Mouse (Mus musculus): ENCODE data around the gene Ifna15. TPM values are rescaled to one million over a fixed set of nuclear protein-coding genes. Genes with fewer than 3 reads are reported as not detected.
A peak's percentile ranks its signal among the peaks of the same experiment; 100 is the strongest.

Ifna15 gene
- total RNA-seq, 2 experiments from 2014 or later: not detected

DNA sequence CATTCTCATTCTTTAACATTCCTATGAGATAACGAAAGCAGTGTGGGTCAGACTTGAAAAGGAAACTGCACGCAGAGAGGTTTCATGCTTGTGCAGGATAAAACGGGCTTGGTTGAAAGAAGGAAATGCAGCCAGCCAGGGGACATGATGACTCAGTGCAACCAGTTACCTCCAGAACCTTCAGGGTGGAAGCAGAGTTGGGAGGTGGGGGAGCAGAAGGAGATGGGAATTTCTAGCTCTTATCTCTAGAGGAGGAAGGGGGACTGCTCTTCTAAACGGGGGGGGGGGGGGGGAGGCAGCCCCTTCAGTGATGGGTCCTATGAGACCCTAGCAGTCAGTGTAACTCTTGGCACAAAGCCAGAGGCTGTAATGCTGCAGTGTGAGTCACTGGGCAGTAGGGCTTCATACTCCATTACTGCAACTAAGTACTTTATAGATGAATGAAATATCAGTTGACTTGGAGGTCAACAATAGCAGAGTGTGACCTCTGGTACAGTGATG, 42.3 kb downstream of the Ifna15 start:
- intact Hi-C loops (cut with DNase I; ENCODE audit: low total_unique reads): no loop called here
- no peak for DNase-seq

DNA sequence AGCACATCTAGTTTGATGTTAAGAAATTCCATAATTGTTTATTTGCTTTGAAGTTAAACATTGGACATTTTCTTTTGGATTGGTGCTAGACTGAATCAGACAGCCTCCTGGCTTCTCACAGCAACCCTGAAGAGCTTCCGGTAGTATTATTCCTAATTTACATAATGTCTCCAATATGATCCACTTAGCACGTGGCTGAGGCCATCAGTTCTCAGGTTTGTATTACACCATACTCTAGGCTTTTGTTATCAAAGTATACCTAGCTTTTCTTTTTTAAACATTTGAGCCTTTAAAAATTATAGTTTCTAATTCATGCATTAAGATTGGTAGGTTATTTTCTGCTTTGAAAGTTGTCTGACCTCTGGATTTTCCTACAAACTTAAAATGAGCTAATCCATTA, 42.8 kb downstream of the Ifna15 start:
- intact Hi-C loops (cut with DNase I; ENCODE audit: low total_unique reads): no loop called here
- DNase-seq: no peak

DNA sequence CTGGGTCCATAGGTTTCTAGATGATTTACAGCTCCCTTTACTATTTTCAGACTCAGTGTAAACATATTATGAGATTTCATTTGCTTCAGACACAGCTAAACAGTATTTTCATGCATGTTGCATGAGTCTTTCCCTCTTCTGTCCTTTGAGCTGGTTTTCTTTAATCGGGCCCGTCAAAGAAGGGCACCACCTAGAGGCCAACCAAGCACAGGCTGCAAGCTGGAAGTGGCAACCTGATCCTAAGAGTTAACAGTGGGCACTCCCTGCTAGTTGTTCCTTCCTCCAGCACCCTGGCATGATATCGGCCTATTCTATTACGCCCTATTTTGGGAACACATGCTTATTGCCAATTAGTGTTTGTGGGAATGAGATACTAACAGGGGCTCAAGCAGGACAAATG, 43.6 kb downstream of the Ifna15 start:
- peak; percentile 47 for DNase-seq
- intact Hi-C loops (cut with DNase I; ENCODE audit: low total_unique reads): no loop called here

GRCm38 (mm10) chr4:88513743-88514142, 44.3 kb downstream of the Ifna15 start:
- no peak for DNase-seq
- intact Hi-C loops (cut with DNase I; ENCODE audit: low total_unique reads): no loop called here

Other genes with a start within 250 kb of the Ifna15 start
- gene Hacd4, start 119.3 kb downstream of the Ifna15 start, total RNA-seq (2021): 1 to 10 TPM; 1.5 to 1.9 TPM
- gene Ifnb1, start 35.5 kb downstream of the Ifna15 start, total RNA-seq (2021): not detected
- not detected for gene Ifna14, start 13.6 kb upstream of the Ifna15 start, total RNA-seq (2021)
- gene Ifna9, start 34.1 kb upstream of the Ifna15 start, total RNA-seq (2021): not detected
- not detected for gene Ifna12, start 45.1 kb upstream of the Ifna15 start, total RNA-seq (2021)
- not detected for gene C87499, start 76.2 kb upstream of the Ifna15 start, total RNA-seq (2021)
- not detected for gene Ifna13, start 86.2 kb upstream of the Ifna15 start, total RNA-seq (2021)
- not detected for gene Ifna16, start 118.7 kb upstream of the Ifna15 start, total RNA-seq (2021)
- gene Ifna2, start 125.7 kb upstream of the Ifna15 start, total RNA-seq (2021): not detected
- gene Ifnab, start 133.1 kb upstream of the Ifna15 start, total RNA-seq (2021): not detected
- under 1 TPM in 1 of 2 experiments, not detected in 1; 0.41 TPM for gene Gm26566, start 163.6 kb upstream of the Ifna15 start, total RNA-seq (2021)
- 10 to 100 TPM; 51.0 to 57.1 TPM for gene Klhl9, start 164.2 kb upstream of the Ifna15 start, total RNA-seq (2021)
- gene Gm13271, start 196.6 kb upstream of the Ifna15 start, total RNA-seq (2021): not detected
- not detected for gene Gm13283, start 201.9 kb upstream of the Ifna15 start, total RNA-seq (2021)
- gene Gm13290, start 215.6 kb upstream of the Ifna15 start, total RNA-seq (2021): not detected
- not detected for gene Gm13289, start 218.7 kb upstream of the Ifna15 start, total RNA-seq (2021)
- gene Gm13272, start 221.6 kb upstream of the Ifna15 start, total RNA-seq (2021): not detected
- not detected for gene Ifnz, start 223.9 kb upstream of the Ifna15 start, total RNA-seq (2021)
- not detected for gene Gm13276, start 227.5 kb upstream of the Ifna15 start, total RNA-seq (2021)
- gene Gm13277, start 230.4 kb upstream of the Ifna15 start, total RNA-seq (2021): not detected
- gene Gm13278, start 233.3 kb upstream of the Ifna15 start, total RNA-seq (2021): not detected
- gene Gm13275, start 236.2 kb upstream of the Ifna15 start, total RNA-seq (2021): not detected
- not detected for gene Gm13279, start 239.2 kb upstream of the Ifna15 start, total RNA-seq (2021)
- gene Gm13285, start 241.4 kb upstream of the Ifna15 start, total RNA-seq (2021): not detected
- gene Gm13287, start 245.0 kb upstream of the Ifna15 start, total RNA-seq (2021): not detected
- not detected for gene Gm13288, start 247.3 kb upstream of the Ifna15 start, total RNA-seq (2021)

All from gastrocnemius, postnatal 14 days (tissue).